Mouse (Mus musculus) liver, embryonic 14.5 days (tissue): ENCODE measurements around the gene Prcd. TPM values are rescaled to one million over a fixed set of nuclear protein-coding genes. Genes with fewer than 3 reads are reported as not detected.

Source experiments
- ATAC-seq: fragments of 200-750 bp; cut with Nextera tagmentation; 2 replicates; pipeline ENCODE4 v1.8.0; 2017; ENCODE audit warnings: moderate number of reproducible peaks, mild to moderate bottlenecking, moderate library complexity; ENCODE audit not compliant: insufficient read depth
- DNase-seq, 3 experiments: peaks; one replicate each; pipeline ENCODE4 v3.0.0-alpha.2; 2012 to 2013; ENCODE audit warnings: low read depth in 3 of 3, low spot score in 3 of 3
- H3K27ac ChIP-seq: fragments of 300-500 bp; sonication (generic); 2 replicates; pipeline ENCODE4 v1.5.1; 2014; ENCODE audit warnings: moderate library complexity, mild to moderate bottlenecking, control low read depth, inconsistent platforms
- H3K27me3 ChIP-seq: fragments of 300-500 bp; sonication (generic); 2 replicates; pipeline ENCODE4 v1.6.1; 2014; ENCODE audit warnings: mild to moderate bottlenecking, low read length, moderate library complexity; ENCODE audit not compliant: control insufficient read depth, insufficient read depth
- H3K36me3 ChIP-seq: fragments of 300-500 bp; sonication (generic); replicated peaks from 2 replicates; pipeline ENCODE4 v1.6.1; 2014; ENCODE audit warnings: low read depth; ENCODE audit not compliant: control insufficient read depth, insufficient read depth
- H3K4me1 ChIP-seq, 2 experiments: fragments of 200-500 bp in 1 of 2; fragments of 300-500 bp in 1 of 2; sonication (generic) in 1 of 2; replicated peaks; 2 replicates each; pipeline ENCODE4 v1.6.1; 2012 to 2014; ENCODE audit warnings: antibody characterized with exemption in 1 of 2, inconsistent platforms in 1 of 2, low read length in 1 of 2; ENCODE audit not compliant: control insufficient read depth in 2 of 2, insufficient read depth in 2 of 2
- H3K4me2 ChIP-seq: fragments of 300-500 bp; sonication (generic); 2 replicates; pipeline ENCODE4 v1.6.1; 2014; ENCODE audit warnings: low read depth, mild to moderate bottlenecking, control low read depth, moderate library complexity
- H3K4me3 ChIP-seq, 2 experiments: fragments of 200-500 bp in 1 of 2; fragments of 300-500 bp in 1 of 2; sonication (generic) in 1 of 2; 2 replicates each; pipeline ENCODE4 v1.5.1; 2012 to 2014; ENCODE audit warnings: low read depth in 2 of 2, low read length in 2 of 2, mild to moderate bottlenecking in 2 of 2, control low read depth in 1 of 2, inconsistent platforms in 1 of 2, moderate library complexity in 1 of 2; ENCODE audit not compliant: insufficient read depth in 1 of 2
- H3K9ac ChIP-seq: fragments of 300-500 bp; sonication (generic); replicated peaks from 2 replicates; pipeline ENCODE4 v1.6.1; 2014; ENCODE audit warnings: mild to moderate bottlenecking, control low read depth, moderate library complexity
- H3K9me3 ChIP-seq: fragments of 300-500 bp; sonication (generic); 2 replicates; pipeline ENCODE4 v1.6.1; 2016; ENCODE audit warnings: low read length, mixed read lengths; ENCODE audit not compliant: control insufficient read depth
- CTCF ChIP-seq: IDR thresholded peaks from 2 replicates; pipeline ENCODE4 v1.5.1; 2016; ENCODE audit warnings: antibody characterized with exemption, low read depth, control low read depth
- EP300 ChIP-seq: IDR thresholded peaks from 2 replicates; pipeline ENCODE4 v1.6.1; 2016; ENCODE audit warnings: antibody characterized with exemption, low read depth
- WGBS: fragments of 180-500 bp; shearing (Covaris S2); extraction: QIAGEN DNeasy Blood & Tissue Kit; methylation state at CpG from one replicate; pipeline ENCODE4 v1.1.7; 2014; ENCODE audit not compliant: insufficient replicate concordance; 5-methylcytosine and 5-hydroxymethylcytosine counted together
- polyA plus RNA-seq, 2 experiments: library from polyadenylated mRNA; depleted of rRNA in 1 of 2; stranded (reverse) in 1 of 2; unstranded in 1 of 2; fragments of >200 nt; fragmentation: Nextera tagmentation in 1 of 2; extraction: Ambion mirVana in 1 of 2; gene quantifications; 2 replicates each; pipeline versions ENCODE4 v1.2.1 to v1.2.3; 2012 to 2014

Prcd gene
- polyA plus RNA-seq, 2 experiments = 0.11 to 0.19 TPM

- Histone ChIP-seq H3K4me1 (peaks cover 2 to 10% of the 10 kb centered on the region in 2 experiments; a peak in 3 of 4 replicates), H3K4me2 (no peak overlapping the region), H3K9me3 (no peaks in the 10 kb centered on the region), H3K27me3 (no peaks in the 10 kb centered on the region; the same call in 1 of the 2 replicates), H3K36me3 (no peaks in the 10 kb centered on the region), H3K4me3 (no peak overlapping the region), H3K9ac (no peak overlapping the region), H3K27ac (no peak overlapping the region)
- WGBS = 48% methylated on average over 8 of the region's 8 CpGs
- ATAC-seq (no peak), DNase-seq (no peak)
- no peak for TF ChIP-seq EP300
- no peak for TF ChIP-seq CTCF
Measured at GRCm38 (mm10) chr11:116645446-116646110, 7.8 kb upstream of the Prcd start.

GRCm38 (mm10) chr11:116646136-116646535, 7.2 kb upstream of the Prcd start:
- Histone ChIP-seq H3K4me3 (no peak overlapping the region), H3K27me3 (no peaks in the 10 kb centered on the region; the same call in 1 of the 2 replicates), H3K4me2 (no peak overlapping the region), H3K27ac (no peak overlapping the region), H3K4me1 (peaks cover 2 to 10% of the 10 kb centered on the region in 2 experiments; a peak in 3 of 4 replicates), H3K9ac (no peak overlapping the region), H3K9me3 (no peaks in the 10 kb centered on the region), H3K36me3 (no peaks in the 10 kb centered on the region)
- WGBS = 72% methylated on average over 11 of the region's 11 CpGs
- no peak for TF ChIP-seq EP300
- TF ChIP-seq CTCF = no peak
- ATAC-seq (no peak), DNase-seq (no peak)

- Histone ChIP-seq H3K4me3 (no peak overlapping the region), H3K27ac (no peak overlapping the region), H3K9ac (no peak overlapping the region), H3K36me3 (no peaks in the 10 kb centered on the region), H3K4me2 (no peak overlapping the region), H3K27me3 (peaks cover 3% of the 10 kb centered on the region; the same call in 1 of the 2 replicates), H3K4me1 (peaks cover 2 to 10% of the 10 kb centered on the region in 2 experiments; a peak in 3 of 4 replicates), H3K9me3 (no peaks in the 10 kb centered on the region)
- DNase-seq (no peak), ATAC-seq (no peak)
- TF ChIP-seq EP300 (no peak), CTCF (no peak)
- 83% methylated on average over 7 of the region's 7 CpGs for WGBS
Measured at GRCm38 (mm10) chr11:116646771-116647170, 6.6 kb upstream of the Prcd start.

GRCm38 (mm10) chr11:116647340-116647991, 5.9 kb upstream of the Prcd start:
- H3K9me3 ChIP-seq = no peaks in the 10 kb centered on the region
- WGBS = 29% methylated on average over 11 of the region's 11 CpGs
- H3K4me1 ChIP-seq = peaks cover 2 to 10% of the 10 kb centered on the region in 2 experiments; a peak in 3 of 4 replicates
- DNase-seq (no peak), ATAC-seq (peak; percentile 82)
- peak overlapping the region; percentile 11; the same call in 1 of the 2 replicates for H3K4me2 ChIP-seq
- H3K36me3 ChIP-seq = no peaks in the 10 kb centered on the region
- H3K9ac ChIP-seq = 0 out of 2 replicates have a peak overlapping the region, but pooled peaks have one; percentile 5
- TF ChIP-seq EP300 = no peak
- peak; percentile 39; the same call in 1 of the 2 replicates for TF ChIP-seq CTCF
- H3K4me3 ChIP-seq = no peak overlapping the region
- H3K27ac ChIP-seq = no peak overlapping the region
- peaks cover 8% of the 10 kb centered on the region for H3K27me3 ChIP-seq

GRCm38 (mm10) chr11:116648213-116648921, 5.0 kb upstream of the Prcd start:
- Histone ChIP-seq H3K4me2 (no peak overlapping the region), H3K9me3 (no peaks in the 10 kb centered on the region), H3K36me3 (no peaks in the 10 kb centered on the region), H3K4me1 (peaks cover 2 to 10% of the 10 kb centered on the region in 2 experiments; a peak in 3 of 4 replicates), H3K4me3 (no peak overlapping the region), H3K9ac (no peak overlapping the region), H3K27me3 (peaks cover 17% of the 10 kb centered on the region), H3K27ac (no peak overlapping the region)
- no peak for TF ChIP-seq CTCF
- no peak for TF ChIP-seq EP300
- WGBS = 63% methylated on average over 18 of the region's 18 CpGs
- DNase-seq = no peak
- ATAC-seq = no peak
